ENCODE assay signal across 11 mouse cellular contexts in genomic region chr10:75586553-75586879, GRCm38 (mm10). TPM values are rescaled to one million over a fixed set of nuclear protein-coding genes. Genes with fewer than 3 reads are reported as not detected.
A peak's percentile ranks its signal among the peaks of the same experiment; 100 is the strongest.
DNase-seq lines count a peak whose midpoint lies in the region; ATAC-seq and TF ChIP-seq lines count a peak whose summit lies in the region.
"Had no signal": no experiment of that assay in that cellular context is flagged by ENCODE, and none has a peak within 500 bp of the region (broad histone marks: within the 10 kb centered on the region; RNA-seq: fewer than 3 reads in every experiment).

No protein-coding gene starts in this region.

- TF ChIP-seq EP300 in lung, postnatal 0 days (IDR thresholded peaks at IDR 0.05) = 0 out of 2 replicates have a peak, but pooled peaks have one; percentile 9
- no peak for TF ChIP-seq EP300 in heart, adult 2 months (IDR thresholded peaks at IDR 0.05; ENCODE audit: insufficient read depth, low read depth, low read length)

- H3K4me2 ChIP-seq in forebrain, embryonic 13.5 days = no peak overlapping the region
- H3K4me2 ChIP-seq in lung, postnatal 0 days (replicated peaks; ENCODE audit: low read depth, low read length) = no peak overlapping the region
- H3K4me2 ChIP-seq in forebrain, postnatal 0 days (ENCODE audit: low read depth) = no peak overlapping the region
- no peak overlapping the region for H3K4me2 ChIP-seq in midbrain, embryonic 16.5 days (ENCODE audit: low read length)
- H3K4me2 ChIP-seq: liver, embryonic 13.5 days had no signal

- no peak for TF ChIP-seq CTCF in lung, postnatal 0 days (IDR thresholded peaks at IDR 0.05)
- TF ChIP-seq CTCF in forebrain, postnatal 0 days (IDR thresholded peaks at IDR 0.05; ENCODE audit: low read depth) = no peak
- no peak for TF ChIP-seq CTCF in heart, adult 2 months (IDR thresholded peaks at IDR 0.05)

- TF ChIP-seq POLR2A in heart, adult 2 months (IDR thresholded peaks at IDR 0.05; ENCODE audit: insufficient read depth, low read depth, low read length) = no peak

- H3K79me2 ChIP-seq in heart, adult 2 months (replicated peaks; ENCODE audit: control insufficient read depth, insufficient read depth, low read length) = no peaks in the 10 kb centered on the region

- H3K27ac ChIP-seq in forebrain, embryonic 10.5 days = peak overlapping the region; percentile 36; the same call in 1 of the 2 replicates
- no peak overlapping the region for H3K27ac ChIP-seq in forebrain, embryonic 13.5 days
- H3K27ac ChIP-seq in lung, postnatal 0 days (ENCODE audit: low read length) = no peak overlapping the region
- H3K27ac ChIP-seq in forebrain, postnatal 0 days (ENCODE audit: low read depth, low read length) = no peak overlapping the region
- no peak overlapping the region for H3K27ac ChIP-seq in midbrain, embryonic 16.5 days (ENCODE audit: low read length)
- H3K27ac ChIP-seq in heart, adult 2 months = no peak overlapping the region
- H3K27ac ChIP-seq: intestine, embryonic 15.5 days; liver, embryonic 13.5 days had no signal

- no peak overlapping the region for H3K9ac ChIP-seq in forebrain, embryonic 13.5 days
- no peak overlapping the region for H3K9ac ChIP-seq in lung, postnatal 0 days (replicated peaks; ENCODE audit: low read depth)
- no peak overlapping the region for H3K9ac ChIP-seq in forebrain, postnatal 0 days
- H3K9ac ChIP-seq in midbrain, embryonic 16.5 days (ENCODE audit: low read depth, low read length) = no peak overlapping the region
- no peak overlapping the region for H3K9ac ChIP-seq in heart, adult 2 months (ENCODE audit: low read depth, low read length)
- H3K9ac ChIP-seq: intestine, embryonic 15.5 days; liver, embryonic 13.5 days had no signal

- H3K27me3 ChIP-seq in forebrain, embryonic 10.5 days (ENCODE audit: poor library complexity, severe bottlenecking) = peaks cover 19% of the 10 kb centered on the region
- H3K27me3 ChIP-seq in forebrain, embryonic 13.5 days = peaks cover 11% of the 10 kb centered on the region
- H3K27me3 ChIP-seq in lung, postnatal 0 days (replicated peaks; ENCODE audit: insufficient read depth, low read length) = no peaks in the 10 kb centered on the region
- no peaks in the 10 kb centered on the region for H3K27me3 ChIP-seq in forebrain, postnatal 0 days (ENCODE audit: insufficient read depth, low read length)
- H3K27me3 ChIP-seq in midbrain, embryonic 16.5 days (ENCODE audit: control insufficient read depth, insufficient read depth, low read depth, low read length) = no peaks in the 10 kb centered on the region; the same call in 1 of the 2 replicates
- H3K27me3 ChIP-seq in heart, adult 2 months (ENCODE audit: control insufficient read depth, insufficient read depth, low read length) = no peaks in the 10 kb centered on the region
- H3K27me3 ChIP-seq: intestine, embryonic 15.5 days had no signal

- no peaks in the 10 kb centered on the region for H3K36me3 ChIP-seq in forebrain, embryonic 10.5 days (replicated peaks)
- H3K36me3 ChIP-seq in forebrain, embryonic 13.5 days (ENCODE audit: poor library complexity, severe bottlenecking) = no peaks in the 10 kb centered on the region
- no peaks in the 10 kb centered on the region for H3K36me3 ChIP-seq in lung, postnatal 0 days (ENCODE audit: insufficient read depth, low read length)
- H3K36me3 ChIP-seq in forebrain, postnatal 0 days (ENCODE audit: insufficient read depth) = no peaks in the 10 kb centered on the region
- H3K36me3 ChIP-seq in midbrain, embryonic 16.5 days (ENCODE audit: control insufficient read depth, insufficient read depth, low read length) = no peaks in the 10 kb centered on the region
- no peaks in the 10 kb centered on the region for H3K36me3 ChIP-seq in heart, adult 2 months (ENCODE audit: control insufficient read depth, insufficient read depth, low read length)
- H3K36me3 ChIP-seq: intestine, embryonic 15.5 days; liver, embryonic 13.5 days had no signal

- H3K4me3 ChIP-seq in forebrain, embryonic 10.5 days = no peak overlapping the region
- H3K4me3 ChIP-seq in forebrain, embryonic 13.5 days = no peak overlapping the region
- H3K4me3 ChIP-seq in lung, postnatal 0 days (ENCODE audit: low read depth, low read length) = no peak overlapping the region
- H3K4me3 ChIP-seq in forebrain, postnatal 0 days (ENCODE audit: low read depth, low read length) = no peak overlapping the region
- H3K4me3 ChIP-seq in midbrain, embryonic 16.5 days (ENCODE audit: low read depth, low read length) = no peak overlapping the region
- H3K4me3 ChIP-seq in heart, adult 2 months = no peak overlapping the region
- H3K4me3 ChIP-seq: intestine, embryonic 15.5 days; liver, embryonic 13.5 days had no signal

- no peak for DNase-seq in forebrain, embryonic 10.5 days (ENCODE audit: extremely low spot score, low spot score)
- DNase-seq in lung, postnatal 0 days (ENCODE audit: low spot score) = no peak
- no peak for DNase-seq in lung, postnatal 10 days
- no peak for DNase-seq in forebrain, postnatal 0 days
- no peak for DNase-seq in heart, adult 2 months
- DNase-seq in MN1 (ENCODE audit: low spot score) = no peak

- H3K4me1 ChIP-seq in forebrain, embryonic 10.5 days = peaks cover 20% of the 10 kb centered on the region
- H3K4me1 ChIP-seq in forebrain, embryonic 13.5 days = peaks cover 10% of the 10 kb centered on the region
- peaks cover 23% of the 10 kb centered on the region; the same call in 1 of the 2 replicates for H3K4me1 ChIP-seq in lung, postnatal 0 days (ENCODE audit: insufficient read depth, low read depth, low read length)
- H3K4me1 ChIP-seq in forebrain, postnatal 0 days (ENCODE audit: insufficient read depth) = no peaks in the 10 kb centered on the region
- H3K4me1 ChIP-seq in midbrain, embryonic 16.5 days (ENCODE audit: control insufficient read depth, insufficient read depth, low read length) = peaks cover 2% of the 10 kb centered on the region; the same call in 1 of the 2 replicates
- H3K4me1 ChIP-seq in heart, adult 2 months (ENCODE audit: control insufficient read depth, insufficient read depth, low read length) = peaks cover 25% of the 10 kb centered on the region

- 85% methylated on average over 1 of the region's 1 CpGs for WGBS in forebrain, embryonic 10.5 days
- 83% methylated on average over 1 of the region's 1 CpGs for WGBS in forebrain, embryonic 13.5 days
- 70% methylated on average over 1 of the region's 1 CpGs for WGBS in lung, postnatal 0 days
- WGBS in forebrain, postnatal 0 days = 89% methylated on average over 1 of the region's 1 CpGs
- 89% methylated on average over 1 of the region's 1 CpGs for WGBS in midbrain, embryonic 16.5 days
- WGBS in heart, adult 2 months = 80% methylated on average over 1 of the region's 1 CpGs

- H3K9me3 ChIP-seq in forebrain, embryonic 10.5 days = no peaks in the 10 kb centered on the region
- no peaks in the 10 kb centered on the region for H3K9me3 ChIP-seq in forebrain, embryonic 13.5 days (replicated peaks)
- no peaks in the 10 kb centered on the region for H3K9me3 ChIP-seq in lung, postnatal 0 days (ENCODE audit: low read length)
- no peaks in the 10 kb centered on the region for H3K9me3 ChIP-seq in forebrain, postnatal 0 days (ENCODE audit: low read length)
- no peaks in the 10 kb centered on the region for H3K9me3 ChIP-seq in midbrain, embryonic 16.5 days (replicated peaks; ENCODE audit: control insufficient read depth, low read length, poor library complexity, severe bottlenecking)
- H3K9me3 ChIP-seq: intestine, embryonic 15.5 days; liver, embryonic 13.5 days had no signal

- no peak for ATAC-seq in forebrain, embryonic 13.5 days
- no peak for ATAC-seq in lung, postnatal 0 days
- ATAC-seq in forebrain, postnatal 0 days = peak; percentile 53
- peak; percentile 52 for ATAC-seq in midbrain, embryonic 16.5 days

- intact Hi-C loops in heart, adult 2 months (cut with DNase I) = loop anchor here (1.0 to 5.0 kb wide), 3 partner anchors 49 to 366 kb away; partner anchors contain the start of gene Gm5134

RNA-seq across cellular contexts. Expression of gene Ggt5, which starts 2.6 kb away (rescaled TPM):
- polyA plus RNA-seq in forebrain, embryonic 10.5 days (2016; fragmentation: Nextera tagmentation; extraction: Ambion mirVana) = 0.21 and 0.97 TPM in 2 replicates
- polyA plus RNA-seq in forebrain, embryonic 13.5 days (2015; fragmentation: Nextera tagmentation; extraction: Ambion mirVana) = 1.4 and 2.8 TPM in 2 replicates
- polyA plus RNA-seq in lung, postnatal 0 days (2015; fragmentation: Nextera tagmentation; extraction: Ambion mirVana) = 3.0 and 3.4 TPM in 2 replicates
- 3.2 and 4.3 TPM in 2 replicates for total RNA-seq in forebrain, postnatal 0 days (2014; rRNA removed)
- 1.5 and 2.6 TPM in 2 replicates for polyA plus RNA-seq in forebrain, postnatal 0 days (2015; fragmentation: Nextera tagmentation; extraction: Ambion mirVana)
- polyA plus RNA-seq in midbrain, embryonic 16.5 days (2015; fragmentation: Nextera tagmentation; extraction: Ambion mirVana) = 2.1 and 2.5 TPM in 2 replicates
- 1 to 10 TPM; 3.8 to 7.9 TPM for total RNA-seq in heart, adult 2 months (2021)
- 41.9 TPM in 2 replicates for polyA plus RNA-seq in heart, adult 2 months (2012; rRNA removed)
- polyA plus RNA-seq: Patski had no signal

RNA-seq across cellular contexts. Expression of gene Ggt1, which starts 25.1 kb away (rescaled TPM):
- polyA plus RNA-seq in forebrain, embryonic 10.5 days (2016; fragmentation: Nextera tagmentation; extraction: Ambion mirVana) = 1.6 and 2.3 TPM in 2 replicates
- polyA plus RNA-seq in forebrain, embryonic 13.5 days (2015; fragmentation: Nextera tagmentation; extraction: Ambion mirVana) = 1.1 and 2.3 TPM in 2 replicates
- polyA plus RNA-seq in lung, postnatal 0 days (2015; fragmentation: Nextera tagmentation; extraction: Ambion mirVana) = 0.21 and 0.42 TPM in 2 replicates
- total RNA-seq in forebrain, postnatal 0 days (2014; rRNA removed) = 1.0 and 3.8 TPM in 2 replicates
- 0.86 and 2.3 TPM in 2 replicates for polyA plus RNA-seq in forebrain, postnatal 0 days (2015; fragmentation: Nextera tagmentation; extraction: Ambion mirVana)
- 1.3 TPM in 2 replicates for polyA plus RNA-seq in midbrain, embryonic 16.5 days (2015; fragmentation: Nextera tagmentation; extraction: Ambion mirVana)
- total RNA-seq in heart, adult 2 months (2021) = under 1 TPM in 1 of 2 experiments, not detected in 1; 0.31 TPM
- 0.35 TPM in 1 of 2 replicates, not detected in the other for polyA plus RNA-seq in heart, adult 2 months (2012; rRNA removed)

RNA-seq across cellular contexts. Expression of gene Lrrc75b, which starts 26.4 kb away (rescaled TPM):
- 1.1 TPM in 2 replicates for polyA plus RNA-seq in forebrain, embryonic 10.5 days (2016; fragmentation: Nextera tagmentation; extraction: Ambion mirVana)
- 10.4 and 11.7 TPM in 2 replicates for polyA plus RNA-seq in forebrain, embryonic 13.5 days (2015; fragmentation: Nextera tagmentation; extraction: Ambion mirVana)
- 0.52 and 0.84 TPM in 2 replicates for polyA plus RNA-seq in lung, postnatal 0 days (2015; fragmentation: Nextera tagmentation; extraction: Ambion mirVana)
- 20.0 and 24.2 TPM in 2 replicates for total RNA-seq in forebrain, postnatal 0 days (2014; rRNA removed)
- 17.9 and 23.2 TPM in 2 replicates for polyA plus RNA-seq in forebrain, postnatal 0 days (2015; fragmentation: Nextera tagmentation; extraction: Ambion mirVana)
- polyA plus RNA-seq in midbrain, embryonic 16.5 days (2015; fragmentation: Nextera tagmentation; extraction: Ambion mirVana) = 42.4 and 44.7 TPM in 2 replicates
- total RNA-seq in heart, adult 2 months (2021) = under 1 TPM; 0.66 to 0.84 TPM
- polyA plus RNA-seq in heart, adult 2 months (2012; rRNA removed) = 1.00 and 1.3 TPM in 2 replicates

RNA-seq across cellular contexts. Expression of gene Susd2, which starts 57.3 kb away (rescaled TPM):
- 0.99 and 1.0 TPM in 2 replicates for polyA plus RNA-seq in forebrain, embryonic 10.5 days (2016; fragmentation: Nextera tagmentation; extraction: Ambion mirVana)
- 0.97 and 1.1 TPM in 2 replicates for polyA plus RNA-seq in forebrain, embryonic 13.5 days (2015; fragmentation: Nextera tagmentation; extraction: Ambion mirVana)
- polyA plus RNA-seq in lung, postnatal 0 days (2015; fragmentation: Nextera tagmentation; extraction: Ambion mirVana) = 9.3 and 9.4 TPM in 2 replicates
- 2.2 and 2.6 TPM in 2 replicates for total RNA-seq in forebrain, postnatal 0 days (2014; rRNA removed)
- 2.2 TPM in 2 replicates for polyA plus RNA-seq in forebrain, postnatal 0 days (2015; fragmentation: Nextera tagmentation; extraction: Ambion mirVana)
- 3.1 and 4.9 TPM in 2 replicates for polyA plus RNA-seq in midbrain, embryonic 16.5 days (2015; fragmentation: Nextera tagmentation; extraction: Ambion mirVana)
- 1 to 10 TPM; 1.3 to 1.8 TPM for total RNA-seq in heart, adult 2 months (2021)
- 4.3 TPM in 2 replicates for polyA plus RNA-seq in heart, adult 2 months (2012; rRNA removed)

Comparison
In these comparisons a context has a peak if more than half of its experiments do, and no peak if none do; other contexts are left out.
1. ATAC-seq: peak in forebrain, postnatal 0 days (single experiment) and midbrain, embryonic 16.5 days (single experiment); none in forebrain, embryonic 13.5 days (single experiment) and lung, postnatal 0 days (single experiment).